Mouse (Mus musculus) G1E (cell line): ENCODE data around the gene Olfr710.
"Not testable (repeated sequence)": the region's sequence is repeated elsewhere in the genome, so short reads cannot be mapped to it uniquely, and the experiment has no call there.

Experiments used
- CTCF ChIP-seq: IDR thresholded peaks from 2 replicates; pipeline ENCODE4 v1.5.1; 2012; ENCODE audit warnings: low read depth, low read length, inconsistent platforms, mixed read lengths
- TAL1 ChIP-seq: conservative IDR thresholded peaks from 2 replicates; pipeline ENCODE4 v1.6.1; 2012; ENCODE audit warnings: low read depth, low read length, inconsistent platforms, mixed read lengths

DNA sequence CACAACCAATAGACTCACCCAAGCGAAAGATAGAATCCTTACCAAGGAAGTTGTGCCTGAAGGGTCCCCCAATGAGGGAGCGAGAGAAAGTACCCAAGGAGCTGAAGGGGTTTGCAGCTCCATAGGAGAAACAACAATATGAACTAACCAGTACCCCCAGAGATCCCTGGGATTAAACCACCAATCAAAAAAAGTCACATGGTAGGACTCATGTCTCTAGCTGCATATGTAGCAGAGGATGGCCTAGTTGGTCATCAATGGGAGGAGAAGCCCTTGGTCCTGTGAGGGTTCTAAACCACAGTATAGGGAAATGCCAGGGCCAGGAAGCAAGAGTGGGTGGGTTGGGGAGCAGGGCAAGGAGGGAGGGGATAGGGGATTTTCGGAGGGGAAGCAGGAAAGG lies 47.0 kb downstream of the Olfr710 start, which contains the start of gene Olfr707:
- not testable (repeated sequence) for TF ChIP-seq CTCF, TAL1
